Mouse (Mus musculus) lung, postnatal 10 days (tissue): Measurements from ENCODE around the gene Lmo4.
A peak's percentile ranks its signal among the peaks of the same experiment; 100 is the strongest.

Source experiments
- DNase-seq: peaks from one replicate; pipeline ENCODE4 v3.0.0; 2021

The Lmo4 gene

GRCm38 (mm10) chr3:144203259-144203987, 1.6 kb downstream of the Lmo4 start:
- peak; percentile 22 for DNase-seq

- no peak for DNase-seq
These were observed 2.3 kb downstream of the Lmo4 start for GRCm38 (mm10) chr3:144202574-144203258.

- DNase-seq: peak; percentile 91
These were observed 3.0 kb downstream of the Lmo4 start for GRCm38 (mm10) chr3:144201794-144202573.

GRCm38 (mm10) chr3:144185327-144186152, 19.5 kb downstream of the Lmo4 start:
- DNase-seq: no peak

- no peak for DNase-seq
These were observed 20.1 kb downstream of the Lmo4 start for GRCm38 (mm10) chr3:144184918-144185317.

GRCm38 (mm10) chr3:144182229-144182628, 22.8 kb downstream of the Lmo4 start:
- DNase-seq: peak; percentile 34

GRCm38 (mm10) chr3:144178937-144179336, 26.1 kb downstream of the Lmo4 start:
- no peak for DNase-seq

GRCm38 (mm10) chr3:144173866-144174588, 31.0 kb downstream of the Lmo4 start:
- no peak for DNase-seq

GRCm38 (mm10) chr3:144173138-144173537, 31.9 kb downstream of the Lmo4 start:
- no peak for DNase-seq

GRCm38 (mm10) chr3:144171749-144172148, 33.3 kb downstream of the Lmo4 start:
- DNase-seq: no peak

GRCm38 (mm10) chr3:144170539-144170938, 34.5 kb downstream of the Lmo4 start:
- no peak for DNase-seq

- DNase-seq: no peak
These were observed 38.4 kb downstream of the Lmo4 start for GRCm38 (mm10) chr3:144166439-144167155.

- DNase-seq: peak; percentile 32
These were observed 39.6 kb downstream of the Lmo4 start for GRCm38 (mm10) chr3:144165439-144165838.

GRCm38 (mm10) chr3:144164665-144165385, 40.2 kb downstream of the Lmo4 start:
- DNase-seq: peak; percentile 49

- DNase-seq: no peak
These were observed 41.3 kb downstream of the Lmo4 start for GRCm38 (mm10) chr3:144163718-144164117.

- DNase-seq: no peak
These were observed 42.9 kb downstream of the Lmo4 start for GRCm38 (mm10) chr3:144162156-144162555.

GRCm38 (mm10) chr3:144161261-144161660, 43.8 kb downstream of the Lmo4 start:
- peak; percentile 68 for DNase-seq

GRCm38 (mm10) chr3:144155746-144156145, 49.3 kb downstream of the Lmo4 start:
- no peak for DNase-seq

GRCm38 (mm10) chr3:144153395-144153794, 51.6 kb downstream of the Lmo4 start:
- DNase-seq: no peak

GRCm38 (mm10) chr3:144151001-144151400, 54.0 kb downstream of the Lmo4 start:
- DNase-seq: no peak

GRCm38 (mm10) chr3:144148234-144148633, 56.8 kb downstream of the Lmo4 start:
- no peak for DNase-seq
